Mouse (Mus musculus): ENCODE data around the gene Grik5. TPM values are rescaled to one million over a fixed set of nuclear protein-coding genes. Genes with fewer than 3 reads are reported as not detected.
A peak's percentile ranks its signal among the peaks of the same experiment; 100 is the strongest.

Gene Grik5
- polyA plus RNA-seq, 1 experiment = 17.7 TPM

DNA sequence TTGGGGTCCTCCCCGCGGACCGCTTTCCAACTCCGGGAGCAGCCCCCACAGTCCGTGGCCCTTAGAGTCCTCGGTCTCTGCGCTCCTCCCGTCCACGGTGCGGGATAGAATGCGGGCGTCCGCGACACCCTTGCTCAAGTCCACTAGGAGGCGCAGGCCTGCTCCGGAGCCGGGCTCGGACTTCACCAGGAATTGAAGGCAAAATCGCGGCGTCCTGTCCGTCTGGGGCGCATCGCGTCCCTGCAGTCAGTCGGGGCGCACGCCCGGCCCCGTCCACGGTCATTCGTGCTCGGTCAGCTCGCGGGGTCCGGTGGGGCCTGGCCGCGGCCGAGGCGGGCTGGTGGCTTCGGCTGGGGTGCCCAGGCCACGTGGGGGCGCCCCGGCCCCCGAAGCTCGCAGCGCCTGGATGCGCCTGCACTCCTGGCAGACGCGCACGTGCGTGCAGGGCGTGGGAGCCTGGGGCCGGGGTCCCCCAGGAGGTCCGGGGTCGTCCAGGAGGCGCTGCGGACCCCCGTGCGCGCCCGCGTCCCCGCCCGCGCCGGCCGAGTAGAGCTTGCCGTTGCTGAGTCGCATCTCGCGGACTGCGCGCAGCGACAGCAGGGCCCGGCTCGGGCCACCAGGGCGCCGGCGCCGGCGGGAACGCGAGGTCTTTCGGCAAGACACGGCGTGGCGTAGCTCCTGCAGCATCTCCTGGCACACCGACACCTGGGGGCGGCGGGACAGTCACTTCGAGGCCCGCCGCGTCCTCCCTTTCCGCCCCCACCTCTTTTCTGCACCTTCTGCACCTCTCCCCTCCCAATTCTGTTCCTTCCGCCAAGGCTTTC is 61.8 kb downstream of the Grik5 start:
- WGBS = 6% methylated on average over 92 of the region's 97 CpGs
- Histone ChIP-seq H3K4me1 (ENCODE audit: control insufficient read depth, insufficient read depth, insufficient read length, low read length) (peaks cover 2% of the 10 kb centered on the region; the same call in 1 of the 2 replicates), H3K27ac (ENCODE audit: insufficient read depth, low read depth, low read length) (no peak overlapping the region), H3K36me3 (ENCODE audit: control insufficient read depth, insufficient read depth, low read length) (no peaks in the 10 kb centered on the region), H3K4me3 (ENCODE audit: low read depth, low read length) (peak overlapping the region; percentile 54), H3K27me3 (ENCODE audit: control insufficient read depth, insufficient read depth, low read length) (peaks cover 33% of the 10 kb centered on the region)
- TF ChIP-seq POLR2A (IDR thresholded peaks at IDR 0.05; ENCODE audit: low read depth, low read length) (no peak), CTCF (IDR thresholded peaks at IDR 0.05; ENCODE audit: extremely low read depth, insufficient read length, insufficient replicate concordance, low read depth, low read length) (peak; percentile 45; the same call in 1 of the 2 replicates)

DNA sequence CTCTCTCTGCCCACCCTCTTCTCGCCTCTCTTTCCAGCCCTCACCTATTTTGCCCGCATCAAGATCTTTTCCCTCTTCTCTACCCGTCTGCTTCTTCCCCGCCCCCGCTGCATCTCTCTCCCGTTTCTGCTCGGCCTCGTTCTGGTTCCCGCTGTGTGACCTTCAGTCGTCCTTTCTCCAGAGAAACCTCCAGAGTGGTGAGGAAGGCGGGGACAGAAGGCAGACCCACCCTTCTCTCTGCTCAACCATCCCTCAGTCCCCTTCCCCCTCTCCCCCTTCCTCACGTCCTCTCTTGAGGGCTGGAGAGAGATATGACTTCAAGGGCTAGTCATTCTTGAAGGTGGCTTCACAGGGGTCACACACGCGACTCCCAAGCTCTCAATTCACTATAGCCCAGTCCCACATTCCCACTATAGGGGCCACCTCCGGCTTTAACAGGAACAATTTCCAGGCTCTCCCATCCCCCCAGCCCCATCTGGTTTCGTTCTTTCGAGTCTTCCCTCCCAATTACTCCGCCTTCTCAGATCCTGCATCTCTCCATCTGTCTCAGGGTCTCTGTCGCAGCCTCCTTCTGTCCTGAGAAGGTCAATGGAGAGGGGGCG is 62.9 kb downstream of the Grik5 start:
- Histone ChIP-seq H3K27me3 (ENCODE audit: control insufficient read depth, insufficient read depth, low read length) (peaks cover 33% of the 10 kb centered on the region), H3K27ac (ENCODE audit: insufficient read depth, low read depth, low read length) (no peak overlapping the region), H3K4me1 (ENCODE audit: control insufficient read depth, insufficient read depth, insufficient read length, low read length) (peaks cover 2% of the 10 kb centered on the region; the same call in 1 of the 2 replicates), H3K36me3 (ENCODE audit: control insufficient read depth, insufficient read depth, low read length) (no peaks in the 10 kb centered on the region), H3K4me3 (ENCODE audit: low read depth, low read length) (no peak overlapping the region)
- no peak for TF ChIP-seq CTCF (IDR thresholded peaks at IDR 0.05; ENCODE audit: extremely low read depth, insufficient read length, insufficient replicate concordance, low read depth, low read length)
- TF ChIP-seq POLR2A (IDR thresholded peaks at IDR 0.05; ENCODE audit: low read depth, low read length) = no peak
- 22% methylated on average over 20 of the region's 20 CpGs for WGBS

DNA sequence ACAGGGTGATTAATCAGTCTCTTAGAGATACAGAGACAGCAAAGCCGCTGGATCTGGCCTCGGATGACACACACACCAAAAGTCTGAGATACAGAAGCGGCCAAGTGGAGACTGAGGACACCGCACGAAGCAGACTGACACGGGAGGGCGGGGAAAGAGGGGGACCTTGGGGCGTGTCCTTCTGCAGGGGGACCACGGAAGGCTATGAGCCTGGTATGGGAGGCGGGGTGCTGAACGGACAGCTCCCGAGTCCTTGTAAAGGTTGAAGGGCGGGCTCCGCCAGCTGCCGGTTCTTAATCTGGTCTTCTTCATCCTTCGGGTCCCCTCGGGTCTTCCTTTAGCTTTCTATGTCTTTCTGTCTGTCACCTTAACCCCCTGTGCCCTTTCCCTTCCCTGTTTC is 63.5 kb downstream of the Grik5 start:
- H3K36me3 ChIP-seq (ENCODE audit: control insufficient read depth, insufficient read depth, low read length) = no peaks in the 10 kb centered on the region
- no peak overlapping the region for H3K4me3 ChIP-seq (ENCODE audit: low read depth, low read length)
- no peak overlapping the region for H3K27ac ChIP-seq (ENCODE audit: insufficient read depth, low read depth, low read length)
- H3K4me1 ChIP-seq (ENCODE audit: control insufficient read depth, insufficient read depth, insufficient read length, low read length) = peaks cover 2% of the 10 kb centered on the region; the same call in 1 of the 2 replicates
- peaks cover 33% of the 10 kb centered on the region for H3K27me3 ChIP-seq (ENCODE audit: control insufficient read depth, insufficient read depth, low read length)
- 3% methylated on average over 17 of the region's 17 CpGs for WGBS
- TF ChIP-seq POLR2A (IDR thresholded peaks at IDR 0.05; ENCODE audit: low read depth, low read length) = no peak

DNA sequence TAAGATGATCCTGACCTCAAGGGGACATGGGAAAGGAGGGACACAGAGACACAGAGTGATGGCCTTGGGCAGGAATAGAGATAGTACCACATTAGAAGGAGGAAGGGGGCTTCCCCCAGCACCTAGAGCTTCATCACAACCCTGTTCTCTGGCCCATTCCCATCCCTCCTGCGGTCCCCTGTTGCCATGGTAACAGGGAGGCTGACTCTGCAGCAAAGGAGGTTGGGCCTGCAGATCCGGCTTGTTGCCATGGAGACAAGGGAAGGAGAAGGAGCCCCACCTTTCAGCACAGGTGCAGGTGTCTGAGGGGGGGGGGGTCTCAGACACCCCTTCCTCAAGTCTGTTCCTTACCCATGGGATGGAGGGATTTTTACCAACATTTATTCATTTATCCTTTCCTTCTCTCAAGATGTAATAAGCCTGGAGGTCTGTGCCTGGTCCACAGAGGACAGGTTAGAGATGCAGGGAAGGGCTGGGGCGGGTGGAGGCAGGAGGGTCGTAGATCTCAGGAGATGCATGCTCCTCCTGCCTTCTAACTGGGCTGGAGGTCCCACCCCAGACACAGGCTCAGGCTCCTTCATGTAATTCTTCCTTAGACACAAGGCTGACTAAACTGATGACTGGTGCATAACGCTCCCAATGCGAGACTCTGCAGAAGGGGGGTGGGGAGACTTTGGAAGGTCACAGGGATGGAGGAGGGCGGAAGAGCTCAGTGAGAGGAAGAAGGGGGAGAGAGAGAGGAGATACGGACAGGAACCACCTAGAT is 64.4 kb downstream of the Grik5 start:
- no peak overlapping the region for H3K4me3 ChIP-seq (ENCODE audit: low read depth, low read length)
- WGBS = 31% methylated on average over 8 of the region's 8 CpGs
- TF ChIP-seq CTCF (IDR thresholded peaks at IDR 0.05; ENCODE audit: extremely low read depth, insufficient read length, insufficient replicate concordance, low read depth, low read length) (no peak), POLR2A (IDR thresholded peaks at IDR 0.05; ENCODE audit: low read depth, low read length) (no peak)
- peaks cover 33% of the 10 kb centered on the region for H3K27me3 ChIP-seq (ENCODE audit: control insufficient read depth, insufficient read depth, low read length)
- no peaks in the 10 kb centered on the region for H3K36me3 ChIP-seq (ENCODE audit: control insufficient read depth, insufficient read depth, low read length)
- peaks cover 2% of the 10 kb centered on the region; the same call in 1 of the 2 replicates for H3K4me1 ChIP-seq (ENCODE audit: control insufficient read depth, insufficient read depth, insufficient read length, low read length)
- H3K27ac ChIP-seq (ENCODE audit: insufficient read depth, low read depth, low read length) = no peak overlapping the region

DNA sequence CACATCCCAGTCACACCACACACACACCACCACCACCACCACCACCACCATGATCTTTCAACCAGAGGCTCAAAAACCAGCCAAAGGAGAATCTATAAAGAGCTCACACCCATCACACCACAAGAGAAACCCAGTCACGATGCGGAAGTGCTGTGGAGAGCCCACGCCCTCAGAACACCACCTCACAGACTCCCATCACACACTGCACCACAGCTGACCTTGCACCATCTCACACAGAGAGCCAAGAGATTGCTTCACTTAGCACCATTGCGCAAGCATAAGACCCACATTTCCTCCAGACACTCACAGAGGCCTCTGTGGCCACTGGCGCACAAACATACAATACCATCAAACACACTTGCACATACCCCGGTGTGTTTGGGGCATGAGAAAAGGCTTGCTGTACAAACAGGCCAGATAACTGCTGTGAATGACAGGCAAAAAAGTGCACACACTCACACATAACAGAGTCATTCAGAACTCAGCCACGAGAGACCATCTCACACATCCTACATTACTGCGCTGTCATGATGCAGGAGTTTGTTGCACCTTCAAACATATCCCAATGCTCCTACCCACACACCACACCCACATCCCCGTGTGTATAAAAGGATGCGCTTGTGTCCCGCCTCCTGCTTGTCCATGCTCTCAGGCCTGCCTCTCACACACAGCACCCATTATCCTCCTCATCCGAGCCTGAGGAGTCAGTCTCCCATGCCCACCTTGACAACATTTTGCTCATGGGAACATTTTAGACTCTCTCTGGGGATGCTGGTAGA is 65.4 kb downstream of the Grik5 start:
- H3K27me3 ChIP-seq (ENCODE audit: control insufficient read depth, insufficient read depth, low read length) = peaks cover 33% of the 10 kb centered on the region
- H3K36me3 ChIP-seq (ENCODE audit: control insufficient read depth, insufficient read depth, low read length) = no peaks in the 10 kb centered on the region
- WGBS = 65% methylated on average over 12 of the region's 12 CpGs
- peaks cover 2% of the 10 kb centered on the region; the same call in 1 of the 2 replicates for H3K4me1 ChIP-seq (ENCODE audit: control insufficient read depth, insufficient read depth, insufficient read length, low read length)
- no peak overlapping the region for H3K4me3 ChIP-seq (ENCODE audit: low read depth, low read length)
- TF ChIP-seq CTCF (IDR thresholded peaks at IDR 0.05; ENCODE audit: extremely low read depth, insufficient read length, insufficient replicate concordance, low read depth, low read length) = no peak
- no peak for TF ChIP-seq POLR2A (IDR thresholded peaks at IDR 0.05; ENCODE audit: low read depth, low read length)
- no peak overlapping the region for H3K27ac ChIP-seq (ENCODE audit: insufficient read depth, low read depth, low read length)

DNA sequence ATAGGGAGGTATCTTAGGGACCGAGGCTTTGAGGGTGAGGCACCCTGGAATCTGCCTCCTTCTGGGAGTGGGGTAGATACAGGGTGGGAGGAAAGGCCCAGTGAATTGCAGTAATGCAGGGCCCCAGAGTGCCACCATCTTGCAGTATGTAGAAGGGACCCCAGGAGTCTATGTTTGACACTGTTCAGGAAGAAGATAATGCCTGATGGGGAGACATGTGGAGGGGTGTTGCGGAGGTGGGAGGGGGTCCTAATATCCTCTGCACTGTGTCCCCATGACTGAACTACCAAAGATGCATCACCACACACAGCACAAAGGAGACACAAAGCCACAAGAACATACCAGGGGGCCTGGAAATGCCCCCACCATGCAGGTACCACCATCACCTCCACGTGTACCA is 66.0 kb downstream of the Grik5 start:
- WGBS = 56% methylated on average over 3 of the region's 3 CpGs
- no peak overlapping the region for H3K4me3 ChIP-seq (ENCODE audit: low read depth, low read length)
- TF ChIP-seq POLR2A (IDR thresholded peaks at IDR 0.05; ENCODE audit: low read depth, low read length) = no peak
- TF ChIP-seq CTCF (IDR thresholded peaks at IDR 0.05; ENCODE audit: extremely low read depth, insufficient read length, insufficient replicate concordance, low read depth, low read length) = no peak

More for the DNA sequence above, 66.0 kb downstream of the Grik5 start:
- Histone ChIP-seq H3K27me3 (ENCODE audit: control insufficient read depth, insufficient read depth, low read length) (peaks cover 33% of the 10 kb centered on the region), H3K4me1 (ENCODE audit: control insufficient read depth, insufficient read depth, insufficient read length, low read length) (peaks cover 2% of the 10 kb centered on the region; the same call in 1 of the 2 replicates), H3K27ac (ENCODE audit: insufficient read depth, low read depth, low read length) (no peak overlapping the region), H3K36me3 (ENCODE audit: control insufficient read depth, insufficient read depth, low read length) (no peaks in the 10 kb centered on the region)

Data from small intestine, adult 2 months (tissue).